Mouse (Mus musculus): ENCODE data around the gene Gm45021. TPM values are rescaled to one million over a fixed set of nuclear protein-coding genes. Genes with fewer than 3 reads are reported as not detected.

The Gm45021 gene
- polyA plus RNA-seq, 1 experiment from 2014 or later, result not detected

- H3K4me2 ChIP-seq (replicated peaks), result no peak overlapping the region
- H3K9me3 ChIP-seq (ENCODE audit: control insufficient read depth, low read length), result peaks cover 4% of the 10 kb centered on the region
- peaks cover 11% of the 10 kb centered on the region for H3K36me3 ChIP-seq (replicated peaks; ENCODE audit: control insufficient read depth, insufficient read depth)
- ATAC-seq (ENCODE audit: low FRiP score), result no peak
- peaks cover 18% of the 10 kb centered on the region for H3K4me1 ChIP-seq (replicated peaks; ENCODE audit: control insufficient read depth, insufficient read depth, low read length)
- DNase-seq (ENCODE audit: low spot score), result no peak
- H3K4me3 ChIP-seq (replicated peaks; ENCODE audit: low read length), result no peak overlapping the region
- H3K9ac ChIP-seq, result no peak overlapping the region
- H3K27ac ChIP-seq, result no peak overlapping the region
- 77% methylated on average over 3 of the region's 3 CpGs for WGBS
- H3K27me3 ChIP-seq (ENCODE audit: control insufficient read depth, insufficient read depth, low read length), result no peaks in the 10 kb centered on the region
Measured at GRCm38 (mm10) chr6:48591221-48591845, 1.9 kb downstream of the Gm45021 start.

- no peak for ATAC-seq (ENCODE audit: low FRiP score)
- Histone ChIP-seq H3K9ac (no peak overlapping the region), H3K27me3 (ENCODE audit: control insufficient read depth, insufficient read depth, low read length) (no peaks in the 10 kb centered on the region), H3K4me1 (replicated peaks; ENCODE audit: control insufficient read depth, insufficient read depth, low read length) (peaks cover 18% of the 10 kb centered on the region), H3K9me3 (ENCODE audit: control insufficient read depth, low read length) (peaks cover 10% of the 10 kb centered on the region), H3K27ac (no peak overlapping the region), H3K4me2 (replicated peaks) (no peak overlapping the region), H3K36me3 (replicated peaks; ENCODE audit: control insufficient read depth, insufficient read depth) (peaks cover 16% of the 10 kb centered on the region), H3K4me3 (replicated peaks; ENCODE audit: low read length) (no peak overlapping the region)
- DNase-seq (ENCODE audit: low spot score), result no peak
- WGBS, result 92% methylated on average over 6 of the region's 6 CpGs
Measured at GRCm38 (mm10) chr6:48591871-48592270, 2.5 kb downstream of the Gm45021 start.

GRCm38 (mm10) chr6:48593158-48594042 lies 4.0 kb downstream of the Gm45021 start, which contains the start of the genes Repin1 and Gm44965:
Gene Repin1 (plus strand): TSS chr6:48593883.
Gene Gm44965 (plus strand): TSS chr6:48593941.
- ATAC-seq (ENCODE audit: low FRiP score) (peak; percentile 92), DNase-seq (ENCODE audit: low spot score) (peak; percentile 87)
- Histone ChIP-seq H3K27me3 (ENCODE audit: control insufficient read depth, insufficient read depth, low read length) (no peaks in the 10 kb centered on the region), H3K9me3 (ENCODE audit: control insufficient read depth, low read length) (peaks cover 25% of the 10 kb centered on the region), H3K36me3 (replicated peaks; ENCODE audit: control insufficient read depth, insufficient read depth) (peaks cover 31% of the 10 kb centered on the region), H3K4me3 (replicated peaks; ENCODE audit: low read length) (peak within 1 kb of the TSS; percentile 70), H3K4me1 (replicated peaks; ENCODE audit: control insufficient read depth, insufficient read depth, low read length) (peaks cover 18% of the 10 kb centered on the region), H3K27ac (peak within 1 kb of the TSS; percentile 94), H3K9ac (peak within 1 kb of the TSS; percentile 82), H3K4me2 (replicated peaks) (peak within 1 kb of the TSS; percentile 72)
- WGBS, result 4% methylated on average over 45 of the region's 45 CpGs

- ATAC-seq (ENCODE audit: low FRiP score), result peak; percentile 85
- peak overlapping the region; percentile 82 for H3K9ac ChIP-seq
- peak; percentile 70 for DNase-seq (ENCODE audit: low spot score)
Measured at GRCm38 (mm10) chr6:48594043-48594738, 4.8 kb downstream of the Gm45021 start.

GRCm38 (mm10) chr6:48595278-48595677 lies 5.9 kb downstream of the Gm45021 start:
- peak overlapping the region; percentile 82 for H3K9ac ChIP-seq
- DNase-seq (ENCODE audit: low spot score), result no peak

More at GRCm38 (mm10) chr6:48594043-48594738, 4.8 kb downstream of the Gm45021 start:
- Histone ChIP-seq H3K4me1 (replicated peaks; ENCODE audit: control insufficient read depth, insufficient read depth, low read length) (peaks cover 18% of the 10 kb centered on the region), H3K27me3 (ENCODE audit: control insufficient read depth, insufficient read depth, low read length) (no peaks in the 10 kb centered on the region), H3K27ac (peak overlapping the region; percentile 94), H3K4me2 (replicated peaks) (peak overlapping the region; percentile 72), H3K9me3 (ENCODE audit: control insufficient read depth, low read length) (peaks cover 25% of the 10 kb centered on the region), H3K4me3 (replicated peaks; ENCODE audit: low read length) (peak overlapping the region; percentile 70), H3K36me3 (replicated peaks; ENCODE audit: control insufficient read depth, insufficient read depth) (peaks cover 39% of the 10 kb centered on the region)
- WGBS, result 1% methylated on average over 34 of the region's 41 CpGs

GRCm38 (mm10) chr6:48596545-48597232 lies 7.3 kb downstream of the Gm45021 start:
- 97% methylated on average over 45 of the region's 45 CpGs for WGBS
- Histone ChIP-seq H3K9ac (no peak overlapping the region), H3K4me1 (replicated peaks; ENCODE audit: control insufficient read depth, insufficient read depth, low read length) (peaks cover 22% of the 10 kb centered on the region), H3K27ac (no peak overlapping the region), H3K4me2 (replicated peaks) (no peak overlapping the region), H3K9me3 (ENCODE audit: control insufficient read depth, low read length) (peaks cover 25% of the 10 kb centered on the region), H3K36me3 (replicated peaks; ENCODE audit: control insufficient read depth, insufficient read depth) (peaks cover 51% of the 10 kb centered on the region), H3K27me3 (ENCODE audit: control insufficient read depth, insufficient read depth, low read length) (no peaks in the 10 kb centered on the region), H3K4me3 (replicated peaks; ENCODE audit: low read length) (no peak overlapping the region)
- DNase-seq (ENCODE audit: low spot score) (no peak), ATAC-seq (ENCODE audit: low FRiP score) (no peak)

More at GRCm38 (mm10) chr6:48595278-48595677, 5.9 kb downstream of the Gm45021 start:
- no peak for ATAC-seq (ENCODE audit: low FRiP score)
- WGBS, result 85% methylated on average over 1 of the region's 1 CpGs
- Histone ChIP-seq H3K4me1 (replicated peaks; ENCODE audit: control insufficient read depth, insufficient read depth, low read length) (peaks cover 18% of the 10 kb centered on the region), H3K9me3 (ENCODE audit: control insufficient read depth, low read length) (peaks cover 25% of the 10 kb centered on the region), H3K36me3 (replicated peaks; ENCODE audit: control insufficient read depth, insufficient read depth) (peaks cover 50% of the 10 kb centered on the region), H3K4me2 (replicated peaks) (peak overlapping the region; percentile 72), H3K27me3 (ENCODE audit: control insufficient read depth, insufficient read depth, low read length) (no peaks in the 10 kb centered on the region), H3K27ac (peak overlapping the region; percentile 94; the same call in 1 of the 2 replicates), H3K4me3 (replicated peaks; ENCODE audit: low read length) (peak overlapping the region; percentile 70)

GRCm38 (mm10) chr6:48597233-48597625 lies 7.8 kb downstream of the Gm45021 start:
- H3K9ac ChIP-seq, result no peak overlapping the region
- H3K27me3 ChIP-seq (ENCODE audit: control insufficient read depth, insufficient read depth, low read length), result no peaks in the 10 kb centered on the region
- peaks cover 22% of the 10 kb centered on the region for H3K4me1 ChIP-seq (replicated peaks; ENCODE audit: control insufficient read depth, insufficient read depth, low read length)
- no peak overlapping the region for H3K4me2 ChIP-seq (replicated peaks)
- WGBS, result 96% methylated on average over 27 of the region's 27 CpGs
- peaks cover 51% of the 10 kb centered on the region for H3K36me3 ChIP-seq (replicated peaks; ENCODE audit: control insufficient read depth, insufficient read depth)
- no peak overlapping the region for H3K27ac ChIP-seq
- H3K9me3 ChIP-seq (ENCODE audit: control insufficient read depth, low read length), result peaks cover 25% of the 10 kb centered on the region
- DNase-seq (ENCODE audit: low spot score) (no peak), ATAC-seq (ENCODE audit: low FRiP score) (no peak)
- no peak overlapping the region for H3K4me3 ChIP-seq (replicated peaks; ENCODE audit: low read length)

- H3K27ac ChIP-seq, result peak overlapping the region; percentile 95
- DNase-seq (ENCODE audit: low spot score), result no peak
- no peak overlapping the region for H3K4me2 ChIP-seq (replicated peaks)
- no peaks in the 10 kb centered on the region for H3K27me3 ChIP-seq (ENCODE audit: control insufficient read depth, insufficient read depth, low read length)
- no peak overlapping the region for H3K4me3 ChIP-seq (replicated peaks; ENCODE audit: low read length)
- H3K36me3 ChIP-seq (replicated peaks; ENCODE audit: control insufficient read depth, insufficient read depth), result peaks cover 46% of the 10 kb centered on the region
- 93% methylated on average over 1 of the region's 1 CpGs for WGBS
- H3K4me1 ChIP-seq (replicated peaks; ENCODE audit: control insufficient read depth, insufficient read depth, low read length), result peaks cover 13% of the 10 kb centered on the region
- no peak for ATAC-seq (ENCODE audit: low FRiP score)
- peaks cover 25% of the 10 kb centered on the region for H3K9me3 ChIP-seq (ENCODE audit: control insufficient read depth, low read length)
- no peak overlapping the region for H3K9ac ChIP-seq
Measured at GRCm38 (mm10) chr6:48600594-48600993, 11.2 kb downstream of the Gm45021 start.
